Mouse (Mus musculus) heart, embryonic 16.5 days (tissue): ENCODE measurements around the gene Trp63. TPM values are rescaled to one million over a fixed set of nuclear protein-coding genes. Genes with fewer than 3 reads are reported as not detected.

Experiments used
- ATAC-seq: fragments of 200-750 bp; cut with Nextera tagmentation; replicated peaks from 2 replicates; pipeline ENCODE4 v1.8.0; 2017; ENCODE audit warnings: moderate number of reproducible peaks; ENCODE audit not compliant: insufficient read depth, low FRiP score; ENCODE audit errors: extremely low read depth
- H3K27ac ChIP-seq: fragments of 300-500 bp; sonication (generic); 2 replicates; pipeline ENCODE4 v1.5.1; 2014; ENCODE audit warnings: mild to moderate bottlenecking, low read length, control low read depth, moderate library complexity
- H3K27me3 ChIP-seq: fragments of 300-500 bp; sonication (generic); 2 replicates; pipeline ENCODE4 v1.6.1; 2014; ENCODE audit warnings: low read length, mixed read lengths; ENCODE audit not compliant: control insufficient read depth, insufficient read depth
- H3K36me3 ChIP-seq: fragments of 300-500 bp; sonication (generic); 2 replicates; pipeline ENCODE4 v1.6.1; 2014; ENCODE audit not compliant: control insufficient read depth, insufficient read depth
- H3K4me1 ChIP-seq: fragments of 300-500 bp; sonication (generic); 2 replicates; pipeline ENCODE4 v1.6.1; 2014; ENCODE audit warnings: low read length, mixed read lengths; ENCODE audit not compliant: control insufficient read depth, insufficient read depth
- H3K4me2 ChIP-seq: fragments of 300-500 bp; sonication (generic); 2 replicates; pipeline ENCODE4 v1.6.1; 2014; ENCODE audit warnings: low read depth, mild to moderate bottlenecking, control low read depth, low read length
- H3K4me3 ChIP-seq: fragments of 300-500 bp; sonication (generic); 2 replicates; pipeline ENCODE4 v1.5.1; 2014; ENCODE audit warnings: mild to moderate bottlenecking, control low read depth, low read length
- H3K9ac ChIP-seq: fragments of 300-500 bp; sonication (generic); 2 replicates; pipeline ENCODE4 v1.6.1; 2014; ENCODE audit warnings: low read length, control low read depth
- H3K9me3 ChIP-seq: fragments of 300-500 bp; sonication (generic); replicated peaks from 2 replicates; pipeline ENCODE4 v1.6.1; 2016; ENCODE audit warnings: low read length; ENCODE audit not compliant: control insufficient read depth
- WGBS: fragments of 180-500 bp; shearing (Covaris S2); extraction: QIAGEN DNeasy Blood & Tissue Kit; methylation state at CpG from one replicate; pipeline ENCODE4 v1.1.7; 2014; 5-methylcytosine and 5-hydroxymethylcytosine counted together
- polyA plus RNA-seq: library from polyadenylated mRNA; unstranded; fragments of >200 nt; fragmentation: Nextera tagmentation; extraction: Ambion mirVana; gene quantifications from 2 replicates; pipeline ENCODE4 v1.2.1, GENCODE M21; 2015

Trp63 gene
- polyA plus RNA-seq, 1 experiment from 2014 or later: 9.9 TPM

DNA sequence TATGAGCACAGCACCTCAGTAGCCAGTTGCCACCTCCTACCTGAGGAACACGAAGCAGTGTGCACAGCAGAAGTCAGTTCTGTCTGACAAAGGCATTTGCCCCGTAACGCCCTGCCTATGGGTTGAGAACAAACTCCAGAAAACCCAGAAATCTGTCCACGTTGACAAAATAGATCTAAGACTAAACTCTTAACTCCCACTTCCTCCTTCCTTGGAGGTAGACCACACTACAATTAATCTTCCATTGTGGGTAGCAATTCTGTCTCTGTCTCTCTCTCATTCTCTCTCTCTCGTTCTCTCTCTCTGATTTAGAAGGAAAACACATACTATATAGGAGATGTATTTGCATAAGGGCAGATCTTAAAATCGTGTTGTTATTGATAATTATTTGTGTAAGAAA is 159.4 kb downstream of the Trp63 start:
- no peak for ATAC-seq
- Histone ChIP-seq H3K9ac (no peak overlapping the region), H3K4me2 (no peak overlapping the region), H3K27ac (no peak overlapping the region), H3K9me3 (no peaks in the 10 kb centered on the region), H3K4me3 (no peak overlapping the region), H3K27me3 (no peaks in the 10 kb centered on the region), H3K4me1 (no peaks in the 10 kb centered on the region), H3K36me3 (no peaks in the 10 kb centered on the region)
- 72% methylated on average over 6 of the region's 6 CpGs for WGBS

DNA sequence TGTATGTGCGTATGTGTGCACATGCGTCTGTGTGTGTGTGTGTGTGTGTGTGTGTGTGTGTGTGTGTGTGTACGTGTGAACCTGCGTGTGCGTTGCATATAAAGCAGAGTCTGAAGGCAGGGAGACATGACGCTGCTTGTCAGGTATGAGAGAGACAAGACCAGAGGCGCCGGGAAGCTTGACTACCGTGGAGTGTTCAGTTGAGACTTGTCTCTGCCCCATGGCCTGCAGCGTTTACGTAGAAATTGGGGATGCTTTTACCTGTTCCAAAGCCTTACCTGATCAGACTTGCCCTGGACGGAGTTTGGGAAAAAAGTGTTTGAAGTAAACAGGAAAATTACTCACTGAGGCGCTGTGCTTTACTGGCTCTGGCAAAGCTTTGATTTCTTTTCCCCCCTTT is 160.1 kb downstream of the Trp63 start:
- no peak overlapping the region for H3K9ac ChIP-seq
- no peak overlapping the region for H3K4me3 ChIP-seq
- H3K36me3 ChIP-seq: no peaks in the 10 kb centered on the region
- H3K4me2 ChIP-seq: no peak overlapping the region
- H3K4me1 ChIP-seq: no peaks in the 10 kb centered on the region
- no peak overlapping the region for H3K27ac ChIP-seq
- no peaks in the 10 kb centered on the region for H3K27me3 ChIP-seq
- no peak for ATAC-seq
- no peaks in the 10 kb centered on the region for H3K9me3 ChIP-seq
- WGBS: 88% methylated on average over 13 of the region's 13 CpGs

DNA sequence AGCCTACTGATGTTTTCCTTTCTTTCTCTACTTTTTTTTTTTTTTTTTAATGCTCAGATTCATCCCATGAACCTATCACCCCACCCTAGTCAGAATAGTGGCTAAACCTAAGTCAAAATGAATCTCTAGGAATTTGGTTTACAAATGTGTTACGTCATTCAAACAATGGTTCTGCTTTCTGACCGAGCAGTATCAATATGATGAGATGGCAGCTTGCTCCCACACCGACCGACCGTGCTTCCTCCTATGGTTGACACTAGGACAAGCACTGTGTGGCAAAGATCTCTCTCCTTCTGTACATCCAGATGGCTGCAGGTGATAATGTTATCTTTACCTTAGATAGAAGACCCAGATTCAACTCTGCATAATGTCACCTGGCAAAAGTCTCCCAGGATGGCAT is 163.0 kb downstream of the Trp63 start:
- Histone ChIP-seq H3K4me2 (no peak overlapping the region), H3K4me1 (no peaks in the 10 kb centered on the region), H3K36me3 (no peaks in the 10 kb centered on the region), H3K9me3 (no peaks in the 10 kb centered on the region), H3K27ac (no peak overlapping the region), H3K4me3 (no peak overlapping the region), H3K9ac (no peak overlapping the region), H3K27me3 (no peaks in the 10 kb centered on the region)
- 83% methylated on average over 5 of the region's 5 CpGs for WGBS
- ATAC-seq: no peak

DNA sequence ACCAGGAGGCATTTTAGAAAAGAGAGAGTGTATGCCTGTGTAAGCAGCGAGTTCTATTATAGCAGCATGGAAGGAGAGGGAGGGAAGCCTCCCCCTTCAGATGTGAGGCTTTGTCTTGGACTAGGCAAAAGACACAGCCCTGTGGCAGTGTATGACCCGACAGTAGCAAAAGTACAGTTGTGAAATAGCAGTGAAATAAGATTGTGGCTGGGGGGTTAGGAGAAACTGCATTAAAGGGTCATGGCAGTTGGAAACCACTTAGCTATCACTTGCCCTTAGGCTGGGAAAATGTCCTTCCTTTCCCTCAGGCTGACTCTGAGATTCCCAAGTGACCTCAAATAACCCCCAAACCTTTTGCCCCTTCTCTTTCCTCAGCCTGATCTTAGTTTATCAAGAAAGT is 164.9 kb downstream of the Trp63 start:
- 58% methylated on average over 2 of the region's 2 CpGs for WGBS
- no peak overlapping the region for H3K4me3 ChIP-seq
- no peaks in the 10 kb centered on the region for H3K27me3 ChIP-seq
- H3K27ac ChIP-seq: no peak overlapping the region
- H3K4me1 ChIP-seq: no peaks in the 10 kb centered on the region
- no peaks in the 10 kb centered on the region for H3K36me3 ChIP-seq
- H3K4me2 ChIP-seq: no peak overlapping the region
- H3K9me3 ChIP-seq: no peaks in the 10 kb centered on the region
- H3K9ac ChIP-seq: no peak overlapping the region
- ATAC-seq: no peak

DNA sequence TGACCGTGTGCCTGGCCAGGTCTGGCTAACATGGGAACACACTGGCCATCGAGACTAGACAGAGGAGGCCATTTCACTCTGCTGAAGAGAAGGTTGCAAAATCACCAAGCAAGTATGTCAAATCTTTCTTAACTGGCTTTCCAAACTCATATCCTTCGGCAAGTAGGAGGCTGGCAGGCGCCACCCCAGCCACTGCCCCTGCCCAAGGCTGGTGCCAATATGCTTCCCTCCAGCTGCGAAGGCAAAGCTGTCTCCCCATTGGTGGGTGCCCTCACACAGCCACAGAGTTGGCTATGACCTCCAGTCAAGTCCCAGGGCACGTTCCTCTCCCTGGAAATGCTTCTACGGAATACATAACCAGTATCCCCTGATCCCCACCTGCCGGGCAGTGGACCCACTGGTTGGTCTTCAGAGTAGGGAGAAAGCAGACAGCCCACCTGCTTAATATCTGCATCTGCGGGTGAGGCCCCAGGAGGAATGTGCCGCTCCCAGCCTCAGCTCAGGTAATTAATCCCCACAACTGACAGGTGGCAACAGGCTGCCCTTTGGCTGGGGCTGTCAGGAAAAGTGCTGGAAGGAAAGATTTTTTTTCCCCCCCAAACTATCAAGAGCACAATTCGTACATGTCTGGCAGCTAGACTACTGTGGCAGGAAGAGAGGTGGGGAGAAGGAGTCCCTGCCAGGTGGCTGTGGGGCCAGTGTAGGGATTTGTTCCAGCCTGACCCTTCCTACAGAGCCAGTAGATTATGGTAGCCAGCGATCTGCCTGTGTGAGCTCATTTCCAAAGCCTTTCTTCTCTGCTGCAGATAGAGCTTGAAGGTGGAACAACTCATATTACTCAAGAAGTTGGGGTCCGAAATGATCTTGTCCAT is 166.3 kb downstream of the Trp63 start:
- Histone ChIP-seq H3K9ac (no peak overlapping the region), H3K4me3 (no peak overlapping the region), H3K4me2 (no peak overlapping the region), H3K27me3 (no peaks in the 10 kb centered on the region), H3K4me1 (no peaks in the 10 kb centered on the region), H3K27ac (no peak overlapping the region), H3K36me3 (no peaks in the 10 kb centered on the region), H3K9me3 (no peaks in the 10 kb centered on the region)
- no peak for ATAC-seq
- 64% methylated on average over 13 of the region's 13 CpGs for WGBS

DNA sequence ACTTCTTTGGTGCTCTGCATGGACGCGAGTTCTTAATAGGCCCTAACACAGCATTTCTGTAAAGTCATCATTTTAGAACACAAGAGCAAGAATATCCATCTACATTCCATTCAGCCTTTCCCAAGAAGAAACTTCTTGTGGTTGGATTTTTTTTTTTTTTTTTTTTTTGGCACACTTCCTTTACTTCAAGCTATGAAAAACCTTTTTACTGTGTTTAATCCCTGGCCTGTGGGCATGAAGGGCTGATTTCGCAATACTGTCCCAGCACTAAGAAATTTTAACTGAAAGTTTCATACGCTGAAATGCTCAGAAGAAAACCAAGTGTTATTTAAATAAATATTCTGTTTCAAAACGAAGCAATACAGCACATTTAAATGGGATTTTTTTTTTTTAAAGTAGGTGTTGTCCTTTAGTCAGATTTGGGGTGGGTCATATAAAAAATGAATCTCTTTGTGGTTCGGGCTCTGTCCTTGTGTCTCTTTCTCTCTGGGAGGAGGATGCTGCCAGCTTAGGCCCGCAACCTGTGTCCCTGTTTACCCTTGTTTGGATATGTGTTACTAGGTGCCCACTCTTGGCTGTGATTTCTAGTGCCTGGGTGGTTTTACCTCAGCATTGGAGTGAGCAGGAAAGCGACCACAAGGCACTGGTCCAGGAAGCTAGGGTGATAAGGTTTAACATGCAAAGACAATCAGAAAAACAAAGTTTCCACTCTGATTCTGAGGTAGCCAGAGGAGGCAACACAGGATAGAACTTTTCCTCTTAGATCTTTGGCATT is 177.4 kb downstream of the Trp63 start:
- no peak for ATAC-seq
- H3K27me3 ChIP-seq: no peaks in the 10 kb centered on the region
- no peak overlapping the region for H3K27ac ChIP-seq
- WGBS: 79% methylated on average over 8 of the region's 8 CpGs
- H3K4me1 ChIP-seq: no peaks in the 10 kb centered on the region
- H3K9ac ChIP-seq: no peak overlapping the region
- H3K36me3 ChIP-seq: no peaks in the 10 kb centered on the region
- H3K9me3 ChIP-seq: peaks cover 3% of the 10 kb centered on the region; the same call in 1 of the 2 replicates
- no peak overlapping the region for H3K4me3 ChIP-seq
- H3K4me2 ChIP-seq: no peak overlapping the region

DNA sequence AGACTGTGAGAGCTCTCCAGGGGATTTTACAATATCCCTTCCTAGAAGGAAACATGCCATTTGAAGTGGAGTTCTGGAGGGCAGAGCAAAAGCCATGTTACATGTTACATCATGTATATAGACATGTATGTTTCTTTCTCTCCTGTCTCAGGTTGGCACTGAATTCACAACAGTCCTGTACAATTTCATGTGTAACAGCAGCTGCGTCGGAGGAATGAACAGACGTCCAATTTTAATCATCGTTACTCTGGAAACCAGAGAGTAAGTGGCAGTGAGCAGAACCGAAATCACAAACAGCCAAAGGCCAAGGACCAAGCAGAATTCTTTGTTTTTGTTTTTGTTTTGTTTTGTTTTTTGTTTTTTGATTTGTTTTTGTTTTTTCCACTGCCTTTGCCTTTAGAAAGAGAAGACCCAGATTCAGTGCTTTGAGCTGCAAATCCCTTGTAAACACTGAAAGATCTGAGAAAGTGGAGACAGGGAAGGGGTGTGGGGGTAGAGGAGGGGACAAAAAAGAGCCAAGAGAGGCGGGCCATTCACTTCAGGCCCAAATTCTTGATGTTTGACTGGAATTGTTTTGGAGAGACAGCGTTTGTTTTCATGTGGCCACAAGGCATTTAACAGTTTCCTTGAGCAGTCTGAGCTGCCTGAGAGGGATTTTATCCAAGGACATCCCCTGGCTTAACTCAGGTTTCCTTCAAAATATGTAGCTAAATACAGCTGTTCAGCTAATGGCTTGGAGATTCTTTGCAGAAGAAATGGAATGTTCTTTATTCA is 181.7 kb downstream of the Trp63 start:
- Histone ChIP-seq H3K9ac (no peak overlapping the region), H3K27ac (no peak overlapping the region), H3K4me1 (no peaks in the 10 kb centered on the region), H3K4me3 (no peak overlapping the region), H3K4me2 (no peak overlapping the region), H3K9me3 (peaks cover 1% of the 10 kb centered on the region; the same call in 1 of the 2 replicates), H3K27me3 (no peaks in the 10 kb centered on the region), H3K36me3 (no peaks in the 10 kb centered on the region)
- WGBS: 56% methylated on average over 7 of the region's 7 CpGs
- no peak for ATAC-seq

DNA sequence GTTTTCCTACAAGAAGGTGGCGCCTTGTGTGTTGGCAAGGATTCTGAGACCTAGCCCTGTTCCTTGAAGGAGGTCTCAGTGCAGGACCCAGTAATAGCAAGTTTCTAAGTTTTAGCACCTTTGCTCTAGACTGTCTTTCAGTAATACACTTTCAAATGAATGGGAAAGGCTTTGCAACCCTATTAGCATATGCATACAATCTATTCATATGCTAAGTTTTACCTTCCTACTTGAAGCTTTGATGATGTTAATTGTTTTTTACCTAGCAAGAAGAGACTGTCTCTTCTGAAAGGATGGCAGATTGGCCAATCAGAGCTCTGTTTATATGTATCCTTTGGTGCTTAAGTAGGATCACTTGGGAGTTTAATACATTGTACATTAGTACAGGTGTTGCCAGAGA is 187.9 kb downstream of the Trp63 start:
- Histone ChIP-seq H3K4me3 (no peak overlapping the region), H3K27me3 (no peaks in the 10 kb centered on the region), H3K9ac (no peak overlapping the region), H3K4me1 (no peaks in the 10 kb centered on the region), H3K4me2 (no peak overlapping the region), H3K36me3 (no peaks in the 10 kb centered on the region), H3K27ac (no peak overlapping the region), H3K9me3 (no peaks in the 10 kb centered on the region)
- WGBS: 59% methylated on average over 1 of the region's 1 CpGs
- ATAC-seq: no peak
